Mouse (Mus musculus) embryonic facial prominence, embryonic 10.5 days (tissue): ENCODE measurements around the gene Btg3. TPM values are rescaled to one million over a fixed set of nuclear protein-coding genes. Genes with fewer than 3 reads are reported as not detected.

Experiments used
- polyA plus RNA-seq: library from polyadenylated mRNA; unstranded; fragments of >200 nt; fragmentation: Nextera tagmentation; extraction: Ambion mirVana; gene quantifications from 2 replicates; pipeline ENCODE4 v1.2.1, GENCODE M21; 2016

Gene Btg3
- polyA plus RNA-seq, 1 experiment from 2014 or later = 31.0 TPM

Other genes with a start within 250 kb of the Btg3 start
- gene Cxadr, start 75.7 kb downstream of the Btg3 start, polyA plus RNA-seq = 30.4 and 33.7 TPM in 2 replicates
- gene D16Ertd472e, start 199.5 kb upstream of the Btg3 start, polyA plus RNA-seq = 24.8 and 28.3 TPM in 2 replicates